Mouse (Mus musculus) cerebellum, adult 11-12 months (tissue): ENCODE data around the gene Slc25a35.
A peak's percentile ranks its signal among the peaks of the same experiment; 100 is the strongest.
"Not testable (repeated sequence)": the region's sequence is repeated elsewhere in the genome, so short reads cannot be mapped to it uniquely, and the experiment has no call there.

Experiments used
- DNase-seq: peaks from one replicate; pipeline ENCODE4 v3.0.0; 2022

The Slc25a35 gene

GRCm38 (mm10) chr11:69008182-69009121 is 40.5 kb downstream of the Slc25a35 start, which contains the start of gene Pfas:
Gene Pfas, minus strand, starts transcription at chr11:69008460.
- DNase-seq, result peak; percentile 91

- no peak for DNase-seq
These were observed 41.6 kb downstream of the Slc25a35 start for GRCm38 (mm10) chr11:69009508-69009907.

GRCm38 (mm10) chr11:69010400-69011323 is 42.7 kb downstream of the Slc25a35 start:
- no peak for DNase-seq

- DNase-seq, result not testable (repeated sequence)
These were observed 43.5 kb downstream of the Slc25a35 start for GRCm38 (mm10) chr11:69011445-69011844.

GRCm38 (mm10) chr11:69012071-69012601 is 44.2 kb downstream of the Slc25a35 start:
- DNase-seq, result peak; percentile 90

- DNase-seq, result peak; percentile 89
These were observed 47.9 kb downstream of the Slc25a35 start, which contains the start of gene Ctc1 for GRCm38 (mm10) chr11:69015644-69016441. Gene Ctc1, plus strand, starts transcription at chr11:69015911.

- no peak for DNase-seq
These were observed 48.8 kb downstream of the Slc25a35 start for GRCm38 (mm10) chr11:69016755-69017154.

GRCm38 (mm10) chr11:69020691-69021090 is 52.8 kb downstream of the Slc25a35 start:
- no peak for DNase-seq
